Mouse (Mus musculus): ENCODE data around the gene Ntrk1. TPM values are rescaled to one million over a fixed set of nuclear protein-coding genes. Genes with fewer than 3 reads are reported as not detected.

Gene Ntrk1
- total and polyA plus RNA-seq, 2 experiments, result 0.12 TPM; not detected in 1

GRCm38 (mm10) chr3:87738906-87739305, 56.1 kb downstream of the Ntrk1 start:
- Histone ChIP-seq H3K36me3 (ENCODE audit: control insufficient read depth, insufficient read depth, low read length) (peaks cover 19% of the 10 kb centered on the region; the same call in 1 of the 2 replicates), H3K27me3 (ENCODE audit: control insufficient read depth, insufficient read depth, low read length) (no peaks in the 10 kb centered on the region), H3K4me3 (ENCODE audit: insufficient read depth, low read depth, low read length) (no peak overlapping the region), H3K9ac (ENCODE audit: low read depth, low read length) (no peak overlapping the region), H3K79me2 (ENCODE audit: control insufficient read depth, insufficient read depth, low read length) (no peaks in the 10 kb centered on the region), H3K4me1 (ENCODE audit: control insufficient read depth, insufficient read depth, low read length) (no peaks in the 10 kb centered on the region), H3K27ac (replicated peaks; ENCODE audit: insufficient read depth, low read depth, low read length) (no peak overlapping the region)
- no peak for TF ChIP-seq CTCF (IDR thresholded peaks at IDR 0.05; ENCODE audit: low read depth, low read length)
- no peak for TF ChIP-seq POLR2A (IDR thresholded peaks at IDR 0.05; ENCODE audit: extremely low read depth, insufficient read depth, low read length)
- DNase-seq (ENCODE audit: extremely low read depth, low read depth, low spot score), result no peak
- 88% methylated on average over 5 of the region's 5 CpGs for WGBS

DNA sequence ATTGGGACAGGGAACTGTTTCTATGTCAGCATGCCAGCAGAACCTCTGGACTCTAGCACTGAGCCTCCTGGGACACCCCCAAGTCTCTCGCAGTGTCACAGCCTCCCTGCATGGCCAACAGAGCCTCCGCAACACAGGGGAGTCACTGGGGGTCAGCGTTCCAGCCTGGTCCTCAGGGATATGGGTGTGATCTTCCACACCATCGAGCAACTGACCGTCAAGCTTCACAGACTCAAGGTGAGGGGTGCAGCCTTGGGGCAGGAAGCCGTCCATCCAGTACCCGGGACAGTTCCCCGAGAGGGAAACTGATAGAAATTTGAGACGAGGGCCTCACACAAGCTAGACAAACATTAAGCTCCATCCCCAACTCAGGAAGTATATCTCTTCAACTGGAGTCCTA, 59.6 kb downstream of the Ntrk1 start:
- no peak for TF ChIP-seq POLR2A (IDR thresholded peaks at IDR 0.05; ENCODE audit: extremely low read depth, insufficient read depth, low read length)
- no peak for TF ChIP-seq CTCF (IDR thresholded peaks at IDR 0.05; ENCODE audit: low read depth, low read length)
- peaks cover 39% of the 10 kb centered on the region for H3K36me3 ChIP-seq (ENCODE audit: control insufficient read depth, insufficient read depth, low read length)
- WGBS, result 82% methylated on average over 9 of the region's 9 CpGs

DNA sequence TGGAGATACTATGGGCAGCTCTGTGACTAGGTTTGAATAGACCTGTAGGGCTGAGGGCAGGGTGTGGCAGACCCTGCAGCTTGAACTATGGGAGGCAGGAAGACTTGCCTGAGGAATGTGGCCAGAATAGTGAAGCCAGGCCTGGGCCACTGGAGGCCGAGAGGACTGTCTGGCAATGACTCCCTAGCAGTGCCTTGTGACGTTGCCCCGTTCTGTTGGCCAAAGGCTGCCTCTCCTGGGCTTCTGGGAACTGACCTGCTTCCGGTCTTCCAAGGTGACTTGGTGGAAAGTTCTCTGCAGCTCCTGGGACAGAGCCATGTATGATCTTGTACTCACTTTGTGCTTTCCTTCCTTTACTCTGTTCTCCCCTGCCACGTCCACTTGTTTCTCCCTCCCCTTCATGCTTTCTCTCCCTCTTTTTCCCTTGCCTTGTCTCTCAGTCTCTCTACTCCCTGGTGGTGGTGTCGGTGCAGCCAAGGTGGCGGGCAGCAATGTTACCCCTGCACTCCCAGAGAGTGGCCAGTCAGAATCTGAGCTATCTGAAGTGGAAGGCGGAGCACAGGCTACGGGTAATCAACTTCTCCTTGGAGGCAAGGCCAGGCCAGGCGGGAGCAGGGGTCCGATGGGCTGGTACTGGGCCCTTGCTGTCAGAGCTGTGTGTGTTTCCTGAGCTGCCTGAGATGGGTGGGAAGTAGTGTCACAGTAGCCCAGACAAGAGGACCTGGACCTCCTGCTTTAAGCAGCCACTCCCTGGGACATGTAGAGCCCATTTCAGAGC, 60.8 kb downstream of the Ntrk1 start:
- 90% methylated on average over 11 of the region's 11 CpGs for WGBS
- Histone ChIP-seq H3K4me1 (ENCODE audit: control insufficient read depth, insufficient read depth, low read length) (no peaks in the 10 kb centered on the region), H3K27me3 (ENCODE audit: control insufficient read depth, insufficient read depth, low read length) (no peaks in the 10 kb centered on the region), H3K9ac (ENCODE audit: low read depth, low read length) (no peak overlapping the region), H3K27ac (replicated peaks; ENCODE audit: insufficient read depth, low read depth, low read length) (no peak overlapping the region), H3K4me3 (ENCODE audit: insufficient read depth, low read depth, low read length) (no peak overlapping the region), H3K79me2 (ENCODE audit: control insufficient read depth, insufficient read depth, low read length) (no peaks in the 10 kb centered on the region), H3K36me3 (ENCODE audit: control insufficient read depth, insufficient read depth, low read length) (peaks cover 47% of the 10 kb centered on the region)
- TF ChIP-seq CTCF (IDR thresholded peaks at IDR 0.05; ENCODE audit: low read depth, low read length), result no peak
- no peak for TF ChIP-seq POLR2A (IDR thresholded peaks at IDR 0.05; ENCODE audit: extremely low read depth, insufficient read depth, low read length)
- no peak for DNase-seq (ENCODE audit: extremely low read depth, low read depth, low spot score)

More for the DNA sequence above, 59.6 kb downstream of the Ntrk1 start:
- Histone ChIP-seq H3K27ac (replicated peaks; ENCODE audit: insufficient read depth, low read depth, low read length) (no peak overlapping the region), H3K4me1 (ENCODE audit: control insufficient read depth, insufficient read depth, low read length) (no peaks in the 10 kb centered on the region), H3K27me3 (ENCODE audit: control insufficient read depth, insufficient read depth, low read length) (no peaks in the 10 kb centered on the region), H3K79me2 (ENCODE audit: control insufficient read depth, insufficient read depth, low read length) (no peaks in the 10 kb centered on the region), H3K4me3 (ENCODE audit: insufficient read depth, low read depth, low read length) (no peak overlapping the region), H3K9ac (ENCODE audit: low read depth, low read length) (no peak overlapping the region)
- no peak for DNase-seq (ENCODE audit: extremely low read depth, low read depth, low spot score)

GRCm38 (mm10) chr3:87733098-87733497, 61.9 kb downstream of the Ntrk1 start:
- no peak overlapping the region for H3K4me3 ChIP-seq (ENCODE audit: insufficient read depth, low read depth, low read length)
- DNase-seq (ENCODE audit: extremely low read depth, low read depth, low spot score), result peak; percentile 6
- H3K4me1 ChIP-seq (ENCODE audit: control insufficient read depth, insufficient read depth, low read length), result no peaks in the 10 kb centered on the region
- 72% methylated on average over 4 of the region's 4 CpGs for WGBS
- H3K36me3 ChIP-seq (ENCODE audit: control insufficient read depth, insufficient read depth, low read length), result peaks cover 54% of the 10 kb centered on the region
- TF ChIP-seq POLR2A (IDR thresholded peaks at IDR 0.05; ENCODE audit: extremely low read depth, insufficient read depth, low read length), result no peak
- no peak for TF ChIP-seq CTCF (IDR thresholded peaks at IDR 0.05; ENCODE audit: low read depth, low read length)
- H3K27me3 ChIP-seq (ENCODE audit: control insufficient read depth, insufficient read depth, low read length), result no peaks in the 10 kb centered on the region
- no peak overlapping the region for H3K9ac ChIP-seq (ENCODE audit: low read depth, low read length)
- H3K79me2 ChIP-seq (ENCODE audit: control insufficient read depth, insufficient read depth, low read length), result no peaks in the 10 kb centered on the region
- H3K27ac ChIP-seq (replicated peaks; ENCODE audit: insufficient read depth, low read depth, low read length), result no peak overlapping the region

- no peak for DNase-seq (ENCODE audit: extremely low read depth, low read depth, low spot score)
Observed at GRCm38 (mm10) chr3:87728696-87729095, 66.3 kb downstream of the Ntrk1 start.

More at GRCm38 (mm10) chr3:87728696-87729095, 66.3 kb downstream of the Ntrk1 start:
- no peak overlapping the region for H3K4me3 ChIP-seq (ENCODE audit: insufficient read depth, low read depth, low read length)
- no peaks in the 10 kb centered on the region for H3K79me2 ChIP-seq (ENCODE audit: control insufficient read depth, insufficient read depth, low read length)
- peaks cover 69% of the 10 kb centered on the region for H3K36me3 ChIP-seq (ENCODE audit: control insufficient read depth, insufficient read depth, low read length)
- H3K27ac ChIP-seq (replicated peaks; ENCODE audit: insufficient read depth, low read depth, low read length), result no peak overlapping the region
- TF ChIP-seq CTCF (IDR thresholded peaks at IDR 0.05; ENCODE audit: low read depth, low read length) (no peak), POLR2A (IDR thresholded peaks at IDR 0.05; ENCODE audit: extremely low read depth, insufficient read depth, low read length) (no peak)
- no peaks in the 10 kb centered on the region for H3K27me3 ChIP-seq (ENCODE audit: control insufficient read depth, insufficient read depth, low read length)
- 91% methylated on average over 6 of the region's 6 CpGs for WGBS
- H3K9ac ChIP-seq (ENCODE audit: low read depth, low read length), result no peak overlapping the region
- no peaks in the 10 kb centered on the region for H3K4me1 ChIP-seq (ENCODE audit: control insufficient read depth, insufficient read depth, low read length)

Other genes with a start within 250 kb of the Ntrk1 start
- gene Arhgef11, start 177.6 kb downstream of the Ntrk1 start, total RNA-seq (2014; rRNA removed), result 12.6 and 16.2 TPM in 2 replicates
- gene Arhgef11, start 177.6 kb downstream of the Ntrk1 start, polyA plus RNA-seq (2012; rRNA removed), result 15.5 and 16.4 TPM in 2 replicates
- under 0.01 and 0.07 TPM in 2 replicates for gene Lrrc71, start 46.5 kb downstream of the Ntrk1 start, total RNA-seq (2014; rRNA removed)
- 0.04 and 0.06 TPM in 2 replicates for gene Lrrc71, start 46.5 kb downstream of the Ntrk1 start, polyA plus RNA-seq (2012; rRNA removed)
- not detected in 2 replicates for gene Insrr, start 1.8 kb upstream of the Ntrk1 start, total RNA-seq (2014; rRNA removed)
- gene Insrr, start 1.8 kb upstream of the Ntrk1 start, polyA plus RNA-seq (2012; rRNA removed), result 0.02 TPM in 1 of 2 replicates, not detected in the other
- 2.3 and 4.7 TPM in 2 replicates for gene Pear1, start 29.1 kb upstream of the Ntrk1 start, total RNA-seq (2014; rRNA removed)
- 8.7 and 12.7 TPM in 2 replicates for gene Pear1, start 29.1 kb upstream of the Ntrk1 start, polyA plus RNA-seq (2012; rRNA removed)
- gene Sh2d2a, start 51.6 kb upstream of the Ntrk1 start, total RNA-seq (2014; rRNA removed), result 0.09 and 0.20 TPM in 2 replicates
- gene Sh2d2a, start 51.6 kb upstream of the Ntrk1 start, polyA plus RNA-seq (2012; rRNA removed), result 0.39 and 0.83 TPM in 2 replicates
- 8.0 and 9.9 TPM in 2 replicates for gene Prcc, start 90.4 kb upstream of the Ntrk1 start, total RNA-seq (2014; rRNA removed)
- 15.1 and 16.8 TPM in 2 replicates for gene Prcc, start 90.4 kb upstream of the Ntrk1 start, polyA plus RNA-seq (2012; rRNA removed)
- gene Hdgf, start 111.2 kb upstream of the Ntrk1 start, total RNA-seq (2014; rRNA removed), result 58.8 and 64.5 TPM in 2 replicates
- gene Hdgf, start 111.2 kb upstream of the Ntrk1 start, polyA plus RNA-seq (2012; rRNA removed), result 74.7 and 87.3 TPM in 2 replicates
- gene Mrpl24, start 124.3 kb upstream of the Ntrk1 start, total RNA-seq (2014; rRNA removed), result 84.6 and 96.6 TPM in 2 replicates
- 35.3 and 37.9 TPM in 2 replicates for gene Mrpl24, start 124.3 kb upstream of the Ntrk1 start, polyA plus RNA-seq (2012; rRNA removed)
- gene Isg20l2, start 135.2 kb upstream of the Ntrk1 start, total RNA-seq (2014; rRNA removed), result 6.8 and 9.3 TPM in 2 replicates
- 7.0 and 7.2 TPM in 2 replicates for gene Isg20l2, start 135.2 kb upstream of the Ntrk1 start, polyA plus RNA-seq (2012; rRNA removed)
- 5.3 and 6.2 TPM in 2 replicates for gene Rrnad1, start 135.6 kb upstream of the Ntrk1 start, total RNA-seq (2014; rRNA removed)
- 10.1 and 18.4 TPM in 2 replicates for gene Rrnad1, start 135.6 kb upstream of the Ntrk1 start, polyA plus RNA-seq (2012; rRNA removed)
- not detected in 2 replicates for gene Crabp2, start 153.5 kb upstream of the Ntrk1 start, total RNA-seq (2014; rRNA removed)
- not detected in 2 replicates for gene Crabp2, start 153.5 kb upstream of the Ntrk1 start, polyA plus RNA-seq (2012; rRNA removed)
- 0.65 and 0.74 TPM in 2 replicates for gene Nes, start 175.9 kb upstream of the Ntrk1 start, total RNA-seq (2014; rRNA removed)
- 0.53 and 0.55 TPM in 2 replicates for gene Nes, start 175.9 kb upstream of the Ntrk1 start, polyA plus RNA-seq (2012; rRNA removed)
- 0.13 TPM in 1 of 2 replicates, not detected in the other for gene Bcan, start 205.1 kb upstream of the Ntrk1 start, total RNA-seq (2014; rRNA removed)
- not detected in 2 replicates for gene Bcan, start 205.1 kb upstream of the Ntrk1 start, polyA plus RNA-seq (2012; rRNA removed)
- gene Hapln2, start 232.4 kb upstream of the Ntrk1 start, total RNA-seq (2014; rRNA removed), result not detected in 2 replicates
- not detected in 2 replicates for gene Hapln2, start 232.4 kb upstream of the Ntrk1 start, polyA plus RNA-seq (2012; rRNA removed)
- gene Gpatch4, start 247.9 kb upstream of the Ntrk1 start, total RNA-seq (2014; rRNA removed), result 4.2 and 5.7 TPM in 2 replicates
- 4.1 and 4.3 TPM in 2 replicates for gene Gpatch4, start 247.9 kb upstream of the Ntrk1 start, polyA plus RNA-seq (2012; rRNA removed)